Mouse (Mus musculus) layer of hippocampus, adult 9-10 months (tissue): ENCODE results near the gene Tmem95.
"Not testable (repeated sequence)": the region's sequence is repeated elsewhere in the genome, so short reads cannot be mapped to it uniquely, and the experiment has no call there.

Experiments used
- DNase-seq: peaks from one replicate; pipeline ENCODE4 v3.0.0; 2022; ENCODE audit warnings: low spot score

Tmem95 gene

GRCm38 (mm10) chr11:69877878-69878277 is at the start of gene Tmem95:
Tmem95 (minus strand) TSS chr11:69878018.
- no peak for DNase-seq

GRCm38 (mm10) chr11:69927501-69927900 is 49.7 kb upstream of the Tmem95 start:
- no peak for DNase-seq

- no peak for DNase-seq
These were observed 45.0 kb upstream of the Tmem95 start for GRCm38 (mm10) chr11:69922796-69923195.

- DNase-seq = no peak
These were observed 44.4 kb upstream of the Tmem95 start for GRCm38 (mm10) chr11:69922012-69922756.

- DNase-seq = peak; percentile 97
These were observed 43.5 kb upstream of the Tmem95 start, which contains the start of gene Eif5a for GRCm38 (mm10) chr11:69921114-69922011. Eif5a (minus strand) TSS chr11:69921958.

- no peak for DNase-seq
These were observed 42.6 kb upstream of the Tmem95 start for GRCm38 (mm10) chr11:69920266-69921031.

- DNase-seq = no peak
These were observed 41.9 kb upstream of the Tmem95 start for GRCm38 (mm10) chr11:69919661-69920265.

- DNase-seq = no peak
These were observed 41.2 kb upstream of the Tmem95 start for GRCm38 (mm10) chr11:69919053-69919452.

- no peak for DNase-seq
These were observed 40.3 kb upstream of the Tmem95 start for GRCm38 (mm10) chr11:69918118-69918517.

GRCm38 (mm10) chr11:69917379-69917948 is 39.6 kb upstream of the Tmem95 start:
- no peak for DNase-seq

- not testable (repeated sequence) for DNase-seq
These were observed 39.0 kb upstream of the Tmem95 start for GRCm38 (mm10) chr11:69916652-69917378.

GRCm38 (mm10) chr11:69915667-69916627 is 38.1 kb upstream of the Tmem95 start:
- DNase-seq = no peak

- DNase-seq = no peak
These were observed 37.2 kb upstream of the Tmem95 start for GRCm38 (mm10) chr11:69914917-69915430.

- DNase-seq = no peak
These were observed 36.5 kb upstream of the Tmem95 start for GRCm38 (mm10) chr11:69914372-69914764.

GRCm38 (mm10) chr11:69913554-69914371 is 35.9 kb upstream of the Tmem95 start, which contains the start of gene Gps2:
Gps2 (plus strand) TSS chr11:69913888.
- DNase-seq = peak; percentile 81

GRCm38 (mm10) chr11:69912716-69913530 is 35.1 kb upstream of the Tmem95 start:
- DNase-seq = no peak

GRCm38 (mm10) chr11:69911701-69912100 is 33.9 kb upstream of the Tmem95 start:
- no peak for DNase-seq
